Comparison of ENCODE assay signal across 8 mouse cellular contexts in genomic region chr19:57112816-57113406, GRCm38 (mm10).
DNase-seq lines count a peak whose midpoint lies in the region; ATAC-seq and TF ChIP-seq lines count a peak whose summit lies in the region.

No protein-coding gene starts in this region.

- H3K4me3 ChIP-seq in lung, embryonic 14.5 days (ENCODE audit: low read depth, low read length): no peak overlapping the region
- no peak overlapping the region for H3K4me3 ChIP-seq in lung, adult 2 months (replicated peaks; ENCODE audit: extremely low read depth, low read depth, low read length)
- no peak overlapping the region for H3K4me3 ChIP-seq in cortical plate, adult 2 months (ENCODE audit: insufficient read depth, low read length)
- H3K4me3 ChIP-seq in intestine, embryonic 14.5 days (ENCODE audit: low read depth, low read length): no peak overlapping the region
- no peak overlapping the region for H3K4me3 ChIP-seq in stomach, postnatal 0 days (ENCODE audit: low read depth, low read length)

- 0 out of 2 replicates have a peak, but pooled peaks cover 3% of the 10 kb centered on the region for H3K36me3 ChIP-seq in lung, embryonic 14.5 days (ENCODE audit: insufficient read depth)
- H3K36me3 ChIP-seq in intestine, embryonic 14.5 days (ENCODE audit: control insufficient read depth, insufficient read depth, low read length): no peaks in the 10 kb centered on the region
- peaks cover 4% of the 10 kb centered on the region; the same call in 1 of the 2 replicates for H3K36me3 ChIP-seq in stomach, postnatal 0 days (ENCODE audit: control insufficient read depth, insufficient read depth, low read length)

- H3K4me1 ChIP-seq in lung, embryonic 14.5 days (ENCODE audit: insufficient read depth): peaks cover 23% of the 10 kb centered on the region
- H3K4me1 ChIP-seq in lung, adult 2 months (ENCODE audit: control insufficient read depth, insufficient read depth, low read length): peaks cover 20% of the 10 kb centered on the region
- H3K4me1 ChIP-seq in cortical plate, adult 2 months (ENCODE audit: control insufficient read depth, insufficient read depth, low read length): no peaks in the 10 kb centered on the region; the same call in 1 of the 2 replicates
- peaks cover 32% of the 10 kb centered on the region for H3K4me1 ChIP-seq in intestine, embryonic 14.5 days (replicated peaks; ENCODE audit: control insufficient read depth, insufficient read depth, low read length)
- peaks cover 8% of the 10 kb centered on the region; the same call in 1 of the 2 replicates for H3K4me1 ChIP-seq in stomach, postnatal 0 days (replicated peaks; ENCODE audit: control insufficient read depth, insufficient read depth)

- intact Hi-C loops in gastrocnemius, postnatal 36 days (cut with DNase I): no loop called here

- peak overlapping the region; percentile 60; the same call in 1 of the 2 replicates for H3K27ac ChIP-seq in lung, embryonic 14.5 days (ENCODE audit: low read depth)
- peak overlapping the region; percentile 76 for H3K27ac ChIP-seq in cortical plate, adult 2 months (ENCODE audit: insufficient read depth, low read length)
- peak overlapping the region; percentile 10; the same call in 1 of the 2 replicates for H3K27ac ChIP-seq in intestine, embryonic 14.5 days (ENCODE audit: low read depth)
- H3K27ac ChIP-seq in stomach, postnatal 0 days (replicated peaks): peak overlapping the region; percentile 45

- no peak overlapping the region for H3K4me2 ChIP-seq in lung, embryonic 14.5 days
- no peak overlapping the region for H3K4me2 ChIP-seq in intestine, embryonic 14.5 days (ENCODE audit: low read length)
- no peak overlapping the region for H3K4me2 ChIP-seq in stomach, postnatal 0 days (replicated peaks; ENCODE audit: low read depth)

- H3K9me3 ChIP-seq in lung, embryonic 14.5 days (ENCODE audit: low read depth, low read length): no peaks in the 10 kb centered on the region
- no peaks in the 10 kb centered on the region for H3K9me3 ChIP-seq in intestine, embryonic 14.5 days (ENCODE audit: control insufficient read depth, low read length)
- H3K9me3 ChIP-seq in stomach, postnatal 0 days (ENCODE audit: control insufficient read depth, low read length): no peaks in the 10 kb centered on the region

- no peak overlapping the region for H3K9ac ChIP-seq in lung, embryonic 14.5 days
- H3K9ac ChIP-seq in intestine, embryonic 14.5 days (ENCODE audit: low read length): no peak overlapping the region
- H3K9ac ChIP-seq in stomach, postnatal 0 days (ENCODE audit: low read length): no peak overlapping the region

- no peak for TF ChIP-seq POLR2A in lung, adult 2 months (IDR thresholded peaks at IDR 0.05; ENCODE audit: borderline replicate concordance, extremely low read depth, low read depth, low read length)
- no peak for TF ChIP-seq POLR2A in cortical plate, adult 2 months (IDR thresholded peaks at IDR 0.05; ENCODE audit: extremely low read depth, insufficient read depth, low read length)

- H3K27me3 ChIP-seq in lung, embryonic 14.5 days (ENCODE audit: insufficient read depth, low read length): no peaks in the 10 kb centered on the region
- no peaks in the 10 kb centered on the region for H3K27me3 ChIP-seq in intestine, embryonic 14.5 days (replicated peaks; ENCODE audit: control insufficient read depth, insufficient read depth, low read length)
- no peaks in the 10 kb centered on the region for H3K27me3 ChIP-seq in stomach, postnatal 0 days (ENCODE audit: control insufficient read depth, insufficient read depth, low read length)

- DNase-seq in lung, embryonic 14.5 days: peak; percentile 85
- DNase-seq in lung, adult 2 months: no peak
- DNase-seq in adrenal gland, postnatal 36 days: peak; percentile 16 to 33
- peak; percentile 77 for DNase-seq in intestine, embryonic 14.5 days (ENCODE audit: low spot score)
- DNase-seq in stomach, postnatal 0 days (ENCODE audit: low spot score): peak; percentile 62
- DNase-seq in layer of hippocampus, adult 9-10 months (ENCODE audit: low spot score): no peak
- no peak for DNase-seq in gastrocnemius, postnatal 36 days

- TF ChIP-seq CTCF in lung, embryonic 14.5 days (IDR thresholded peaks at IDR 0.05; ENCODE audit: low read depth): no peak
- no peak for TF ChIP-seq CTCF in lung, adult 2 months (IDR thresholded peaks at IDR 0.05; ENCODE audit: insufficient read depth, low read length)
- no peak for TF ChIP-seq CTCF in cortical plate, adult 2 months (IDR thresholded peaks at IDR 0.05; ENCODE audit: extremely low read depth, insufficient read depth, low read length)
- TF ChIP-seq CTCF in stomach, postnatal 0 days (IDR thresholded peaks at IDR 0.05; ENCODE audit: low read depth): no peak

- WGBS in lung, embryonic 14.5 days: 15% methylated on average over 9 of the region's 9 CpGs
- WGBS in lung, adult 2 months: 14% methylated on average over 9 of the region's 9 CpGs
- whole genome bisulfite sequencing in intestine, embryonic 14.5 days: 23% methylated on average over 9 of the region's 9 CpGs
- 14% methylated on average over 9 of the region's 9 CpGs for WGBS in stomach, postnatal 0 days

- ATAC-seq in lung, embryonic 14.5 days (ENCODE audit: insufficient read depth): peak; percentile 50
- no peak for ATAC-seq in intestine, embryonic 14.5 days (replicated peaks; ENCODE audit: low FRiP score, low TSS enrichment, low read depth)
- no peak for ATAC-seq in stomach, postnatal 0 days (ENCODE audit: low FRiP score, low TSS enrichment)

- no peak for TF ChIP-seq EP300 in stomach, postnatal 0 days (optimal IDR thresholded peaks at IDR 0.05)

Comparison
In these comparisons a context has a peak if more than half of its experiments do, and no peak if none do; other contexts are left out.
1. DNase-seq: peak in lung, embryonic 14.5 days (single experiment), adrenal gland, postnatal 36 days (2 of 2), intestine, embryonic 14.5 days (single experiment) and stomach, postnatal 0 days (single experiment); none in lung, adult 2 months (single experiment), layer of hippocampus, adult 9-10 months (single experiment) and gastrocnemius, postnatal 36 days (0 of 2).
2. H3K27ac ChIP-seq: peak in every context shown above with its lines; median percentile 76 in cortical plate, adult 2 months; 60 in lung, embryonic 14.5 days; 45 in stomach, postnatal 0 days; 10 in intestine, embryonic 14.5 days.